Mouse (Mus musculus) bone marrow macrophage, adult 2 months (primary cell): ENCODE data around the gene Ephb2. TPM values are rescaled to one million over a fixed set of nuclear protein-coding genes. Genes with fewer than 3 reads are reported as not detected.

Source experiments
- H3K27ac ChIP-seq: 2 replicates; pipeline ENCODE4 v1.5.1; 2012; ENCODE audit warnings: low read depth, low read length; ENCODE audit not compliant: insufficient read depth
- H3K4me1 ChIP-seq: 2 replicates; pipeline ENCODE4 v1.6.1; 2012; ENCODE audit warnings: low read length; ENCODE audit not compliant: control insufficient read depth, insufficient read depth
- H3K4me3 ChIP-seq: 2 replicates; pipeline ENCODE4 v1.5.1; 2012; ENCODE audit warnings: mild to moderate bottlenecking, low read length, moderate library complexity; ENCODE audit not compliant: insufficient read depth
- CTCF ChIP-seq: IDR thresholded peaks from 2 replicates; pipeline ENCODE4 v1.5.1; 2012; ENCODE audit warnings: low read depth, mild to moderate bottlenecking, low read length, moderate library complexity
- POLR2A ChIP-seq: IDR thresholded peaks from 2 replicates; pipeline ENCODE4 v1.6.1; 2012; ENCODE audit warnings: mild to moderate bottlenecking, low read depth, low read length, borderline replicate concordance
- polyA plus RNA-seq: library from polyadenylated mRNA; stranded (reverse); fragments of >200 nt; gene quantifications from 2 replicates; pipeline ENCODE4 v1.2.4, GENCODE M21; 2012; ENCODE audit not compliant: missing spikeins, insufficient read depth, insufficient read length

Gene Ephb2
- polyA plus RNA-seq, 1 experiment: not detected

DNA sequence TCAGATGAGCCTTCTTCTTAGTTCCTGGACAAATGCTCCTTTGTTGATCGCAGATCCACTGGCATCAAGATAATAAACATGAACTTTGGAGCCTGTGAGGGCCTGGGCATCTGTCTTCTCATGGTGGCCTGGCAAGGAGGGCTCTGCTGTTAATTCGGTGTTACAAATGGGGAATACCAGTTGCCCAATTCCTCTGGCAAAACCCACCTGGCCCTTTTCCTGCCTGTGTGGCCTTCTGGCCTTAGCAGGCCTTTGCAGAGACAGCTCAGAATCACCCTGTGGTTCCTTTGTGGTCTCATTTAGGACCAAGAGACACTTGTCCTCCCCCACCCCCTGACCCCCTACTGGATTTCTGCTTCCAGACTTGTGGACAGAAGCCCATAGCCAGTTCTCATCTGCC, 106.2 kb downstream of the Ephb2 start:
- Histone ChIP-seq H3K4me3 (no peak overlapping the region), H3K27ac (no peak overlapping the region), H3K4me1 (no peaks in the 10 kb centered on the region)
- no peak for TF ChIP-seq POLR2A
- no peak for TF ChIP-seq CTCF

DNA sequence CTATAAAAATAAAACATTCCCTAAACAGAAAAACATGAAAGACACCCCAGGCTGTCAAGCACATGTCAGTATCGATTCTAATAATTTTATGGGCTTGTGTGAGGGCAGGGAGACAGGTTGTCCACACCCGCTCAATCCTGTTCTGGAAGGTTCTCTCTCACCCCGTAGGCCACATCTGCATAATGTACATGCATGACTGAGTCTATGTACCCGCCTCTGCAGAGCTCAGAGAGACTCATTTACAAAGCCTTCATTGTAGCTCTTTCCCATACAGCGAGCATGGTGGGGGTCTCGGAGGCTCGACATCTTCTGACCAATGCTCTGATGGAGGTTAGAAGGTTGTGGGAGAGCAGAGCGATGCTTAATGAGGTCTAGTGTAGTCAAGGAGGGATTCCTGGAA, 108.8 kb downstream of the Ephb2 start:
- H3K4me3 ChIP-seq: no peak overlapping the region
- no peaks in the 10 kb centered on the region for H3K4me1 ChIP-seq
- H3K27ac ChIP-seq: no peak overlapping the region
- TF ChIP-seq CTCF (no peak), POLR2A (no peak)

DNA sequence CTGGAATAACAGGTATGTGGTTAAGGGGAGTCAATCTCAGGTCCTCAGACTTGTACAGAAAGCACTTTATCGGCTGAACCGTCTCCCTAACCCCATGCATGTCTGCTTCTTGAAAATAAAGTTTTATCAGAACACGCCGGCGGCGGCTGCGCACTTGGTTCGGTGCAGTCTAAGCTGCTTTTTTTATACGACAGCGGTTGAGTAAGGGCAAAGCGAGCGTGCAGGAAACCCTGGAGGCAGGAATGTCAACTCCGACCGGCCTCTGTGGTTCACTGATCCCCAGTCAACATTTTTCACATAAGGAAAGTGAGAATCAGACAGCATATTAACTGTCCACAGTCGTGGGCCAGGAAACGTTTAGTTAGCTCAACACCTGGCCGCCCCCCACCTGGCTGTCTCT, 111.1 kb downstream of the Ephb2 start:
- TF ChIP-seq CTCF (no peak), POLR2A (no peak)
- Histone ChIP-seq H3K4me3 (no peak overlapping the region), H3K4me1 (no peaks in the 10 kb centered on the region), H3K27ac (no peak overlapping the region)

DNA sequence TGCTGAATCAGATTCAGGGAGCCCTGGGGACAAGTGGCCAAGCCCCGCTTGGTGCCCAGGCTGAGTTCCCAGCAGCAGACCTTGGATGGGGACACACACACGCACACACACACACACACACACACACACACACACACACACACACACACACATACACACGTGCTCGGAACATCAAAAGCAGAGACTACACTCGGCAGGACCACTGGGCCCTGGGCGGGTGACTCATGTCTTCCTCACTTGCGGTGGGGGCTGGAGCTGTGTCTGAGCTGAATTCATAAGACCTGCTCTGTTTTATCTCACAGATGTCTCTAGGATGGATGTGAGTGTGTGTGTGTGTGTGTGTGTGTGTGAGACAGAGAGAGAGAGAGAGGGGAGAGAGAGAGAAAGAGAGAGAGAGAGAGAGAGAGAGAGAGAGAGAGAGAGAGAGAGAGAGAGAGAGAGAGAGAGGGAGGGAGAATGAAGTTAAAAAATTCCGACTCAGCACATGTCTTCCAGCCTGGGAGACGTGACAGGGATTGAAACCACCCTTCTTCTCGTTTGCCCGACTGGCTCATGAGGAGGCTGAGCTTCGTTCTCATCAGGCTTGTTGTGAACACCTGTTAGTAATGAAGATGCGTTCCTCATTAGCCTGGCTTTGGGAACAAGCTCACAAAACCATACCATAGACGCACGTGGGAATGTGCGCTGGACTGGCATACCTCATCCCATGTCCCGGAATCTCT, 113.3 kb downstream of the Ephb2 start:
- H3K4me3 ChIP-seq: no peak overlapping the region

DNA sequence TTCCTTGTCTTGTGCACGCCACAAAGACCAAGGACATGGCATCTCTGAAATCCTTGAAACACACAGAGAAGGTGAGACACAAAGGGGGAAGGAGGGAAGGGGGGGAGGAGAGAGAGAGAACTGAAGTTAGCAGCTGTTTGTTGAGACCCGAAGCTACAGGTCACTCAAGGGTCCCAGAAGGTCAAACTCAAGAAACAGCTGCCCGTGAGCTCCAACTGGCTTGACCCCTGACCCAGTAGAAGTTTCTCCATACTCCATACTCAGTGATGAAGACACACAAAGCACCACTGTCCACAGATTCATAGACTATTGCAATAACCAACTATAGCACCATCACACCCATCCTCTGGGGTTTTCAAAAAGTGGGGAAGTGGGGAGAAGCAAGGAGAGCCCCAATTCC, 113.9 kb downstream of the Ephb2 start:
- no peak overlapping the region for H3K27ac ChIP-seq
- TF ChIP-seq CTCF (no peak), POLR2A (no peak)
- H3K4me3 ChIP-seq: no peak overlapping the region
- H3K4me1 ChIP-seq: no peaks in the 10 kb centered on the region

More for the DNA sequence above, 113.3 kb downstream of the Ephb2 start:
- no peaks in the 10 kb centered on the region for H3K4me1 ChIP-seq
- no peak for TF ChIP-seq POLR2A
- TF ChIP-seq CTCF: no peak
- H3K27ac ChIP-seq: no peak overlapping the region

DNA sequence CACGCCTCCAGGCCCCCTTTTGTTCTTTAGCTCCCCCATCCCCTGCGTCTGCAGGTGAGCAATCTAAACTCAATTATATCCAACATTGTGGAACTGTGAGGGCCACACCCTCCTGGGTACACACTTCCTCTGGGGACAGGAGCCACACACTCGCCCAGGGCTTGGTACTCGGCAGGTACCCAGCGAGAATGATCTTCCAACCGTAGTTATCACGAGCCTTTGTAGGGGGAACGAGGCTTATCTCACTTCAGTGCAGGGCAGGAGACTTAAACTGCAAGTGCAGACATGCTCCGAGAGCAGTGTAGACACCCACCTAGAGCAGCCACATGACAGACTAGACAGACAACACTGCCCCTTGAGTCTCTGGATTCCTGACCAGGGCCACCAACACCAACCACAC, 115.8 kb downstream of the Ephb2 start:
- TF ChIP-seq POLR2A: no peak
- no peak for TF ChIP-seq CTCF

DNA sequence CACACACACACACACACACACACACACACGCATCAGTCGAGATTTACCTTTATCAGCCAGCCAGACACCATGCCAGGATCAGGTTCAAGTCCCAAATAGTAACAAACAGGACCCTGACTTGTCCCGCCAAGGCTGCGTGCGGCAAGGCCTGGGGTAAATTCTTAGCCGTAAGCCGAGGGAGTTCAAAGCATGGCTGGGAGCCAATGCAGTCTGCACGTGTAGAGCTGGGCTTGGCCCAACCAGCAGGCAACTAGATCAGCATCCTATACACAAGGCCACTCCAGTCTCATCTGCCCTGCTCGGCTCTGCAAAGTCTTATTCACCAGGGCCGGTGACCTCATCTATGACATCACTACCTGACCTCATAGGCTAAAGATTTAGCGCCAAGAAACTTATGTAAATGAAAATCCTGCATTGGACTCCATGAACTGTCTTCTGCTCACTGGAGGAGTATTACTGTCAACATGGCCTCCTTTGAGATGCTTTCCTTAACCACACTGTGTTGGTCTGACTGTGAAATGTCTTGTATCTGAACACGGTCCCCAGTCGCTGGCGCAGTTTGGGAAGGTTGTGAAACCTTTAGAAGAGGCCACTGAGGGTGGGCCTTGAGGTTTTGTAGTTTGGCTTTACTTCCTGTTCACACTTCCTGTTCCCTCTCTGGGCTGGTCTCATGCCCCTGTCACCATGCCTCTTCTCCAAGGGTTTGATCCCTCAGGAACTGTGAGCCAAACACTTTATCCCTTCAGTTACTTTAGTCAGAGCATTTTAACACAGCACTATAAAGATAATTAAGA, 117.4 kb downstream of the Ephb2 start:
- H3K27ac ChIP-seq: no peak overlapping the region
- no peak for TF ChIP-seq POLR2A
- TF ChIP-seq CTCF: no peak
- no peaks in the 10 kb centered on the region for H3K4me1 ChIP-seq
- no peak overlapping the region for H3K4me3 ChIP-seq

More for the DNA sequence above, 115.8 kb downstream of the Ephb2 start:
- H3K4me1 ChIP-seq: no peaks in the 10 kb centered on the region
- H3K4me3 ChIP-seq: no peak overlapping the region
- H3K27ac ChIP-seq: no peak overlapping the region

DNA sequence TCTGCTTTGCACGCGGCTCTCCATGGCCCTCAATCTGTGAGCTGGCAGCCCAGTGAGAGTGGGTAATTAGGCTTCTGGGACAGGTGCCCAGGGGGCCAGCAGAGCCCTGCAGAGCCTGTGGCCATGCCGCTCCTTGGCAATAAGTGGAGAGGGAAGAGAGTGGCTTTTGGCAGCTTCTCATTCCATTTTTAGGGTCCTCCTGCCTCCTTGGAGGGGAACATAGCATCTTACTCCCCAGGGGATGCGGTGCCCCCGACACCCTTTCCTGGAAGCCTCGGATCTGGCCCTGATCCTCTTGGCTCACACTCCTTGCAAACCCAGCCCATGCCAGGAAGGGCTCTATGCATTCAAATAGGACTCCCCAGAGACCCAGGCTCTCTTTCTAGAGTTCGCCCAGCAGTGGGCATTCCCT, 119.2 kb downstream of the Ephb2 start:
- TF ChIP-seq CTCF: no peak
- no peak overlapping the region for H3K27ac ChIP-seq
- no peaks in the 10 kb centered on the region for H3K4me1 ChIP-seq
- H3K4me3 ChIP-seq: no peak overlapping the region

DNA sequence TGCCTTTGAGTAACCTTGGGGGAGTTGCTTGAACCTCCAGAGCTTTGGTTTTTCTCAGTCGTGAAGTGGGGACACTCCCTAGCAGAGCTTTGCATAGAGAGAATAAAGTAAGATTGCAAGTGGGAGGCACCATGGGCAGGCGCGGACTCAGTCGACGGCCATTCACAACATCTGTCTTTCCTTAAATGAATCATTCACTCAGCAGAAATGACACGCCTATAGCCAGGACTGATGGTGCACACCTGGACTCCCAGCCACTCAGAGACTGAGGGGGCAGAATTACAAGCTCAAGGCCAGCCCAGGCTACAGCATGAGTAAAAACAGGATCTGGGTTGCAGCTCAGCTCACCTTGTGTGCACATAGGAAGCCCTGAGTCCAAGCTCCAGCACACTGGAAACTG, 121.3 kb downstream of the Ephb2 start:
- Histone ChIP-seq H3K4me3 (no peak overlapping the region), H3K4me1 (no peaks in the 10 kb centered on the region), H3K27ac (no peak overlapping the region)
- TF ChIP-seq CTCF (no peak), POLR2A (no peak)

DNA sequence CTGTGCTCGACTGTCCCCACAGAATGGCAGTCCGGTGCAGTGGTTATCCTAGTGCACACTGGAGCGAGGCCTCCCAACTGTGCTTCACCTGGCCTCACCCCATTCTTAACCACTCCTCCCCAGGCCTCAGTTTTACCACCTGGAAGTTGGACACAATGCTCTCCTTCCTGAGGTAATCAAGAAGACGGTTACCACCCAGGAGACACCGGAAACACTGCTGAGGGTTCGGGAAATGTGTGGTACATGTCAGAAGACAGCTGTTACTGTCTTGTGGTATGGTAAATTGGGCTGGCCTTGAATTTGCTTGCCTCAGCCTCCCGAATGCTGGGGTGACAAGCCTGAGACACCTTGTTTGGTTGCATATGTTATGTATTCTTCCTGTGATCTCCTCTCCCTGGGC, 121.9 kb downstream of the Ephb2 start:
- Histone ChIP-seq H3K4me3 (no peak overlapping the region), H3K27ac (no peak overlapping the region), H3K4me1 (no peaks in the 10 kb centered on the region)
- TF ChIP-seq CTCF (no peak), POLR2A (no peak)
